Mouse (Mus musculus) forebrain, postnatal 0 days (tissue): ENCODE results near the gene 1110032F04Rik. TPM values are rescaled to one million over a fixed set of nuclear protein-coding genes. Genes with fewer than 3 reads are reported as not detected.

Source experiments
- ATAC-seq: fragments of 200-750 bp; cut with Nextera tagmentation; 2 replicates; pipeline ENCODE4 v1.8.0; 2017; ENCODE audit warnings: mild to moderate bottlenecking, moderate library complexity
- DNase-seq: peaks from one replicate; pipeline ENCODE4 v3.0.0-alpha.2; 2015
- H3K27ac ChIP-seq: fragments of 300-500 bp; sonication (generic); 2 replicates; pipeline ENCODE4 v1.5.1; 2014; ENCODE audit warnings: low read depth, mild to moderate bottlenecking, antibody characterized with exemption, low read length, moderate library complexity, mixed read lengths
- H3K27me3 ChIP-seq: fragments of 300-500 bp; sonication (generic); 2 replicates; pipeline ENCODE4 v1.6.1; 2014; ENCODE audit warnings: mild to moderate bottlenecking, low read length, mixed read lengths; ENCODE audit not compliant: insufficient read depth
- H3K36me3 ChIP-seq: fragments of 300-500 bp; sonication (generic); 2 replicates; pipeline ENCODE4 v1.6.1; 2014; ENCODE audit warnings: mild to moderate bottlenecking, moderate library complexity; ENCODE audit not compliant: insufficient read depth
- H3K4me1 ChIP-seq: fragments of 300-500 bp; sonication (generic); 2 replicates; pipeline ENCODE4 v1.6.1; 2014; ENCODE audit warnings: antibody characterized with exemption; ENCODE audit not compliant: insufficient read depth
- H3K4me2 ChIP-seq: fragments of 300-500 bp; sonication (generic); 2 replicates; pipeline ENCODE4 v1.6.1; 2014; ENCODE audit warnings: low read depth, mild to moderate bottlenecking, moderate library complexity
- H3K4me3 ChIP-seq: fragments of 300-500 bp; sonication (generic); 2 replicates; pipeline ENCODE4 v1.5.1; 2014; ENCODE audit warnings: low read depth, low read length, mixed read lengths
- H3K9ac ChIP-seq: fragments of 300-500 bp; sonication (generic); 2 replicates; pipeline ENCODE4 v1.6.1; 2014; ENCODE audit warnings: mild to moderate bottlenecking
- H3K9me3 ChIP-seq: fragments of 300-500 bp; sonication (generic); 2 replicates; pipeline ENCODE4 v1.6.1; 2016; ENCODE audit warnings: low read length
- CTCF ChIP-seq: sonication (generic); IDR thresholded peaks from 2 replicates; pipeline ENCODE4 v1.5.1; 2016; ENCODE audit warnings: antibody characterized with exemption, control low read depth, low read depth
- WGBS: fragments of 180-500 bp; shearing (Covaris S2); extraction: QIAGEN DNeasy Blood & Tissue Kit; methylation state at CpG from one replicate; pipeline ENCODE4 v1.1.7; 2014; 5-methylcytosine and 5-hydroxymethylcytosine counted together
- polyA plus RNA-seq: library from polyadenylated mRNA; unstranded; fragments of >200 nt; fragmentation: Nextera tagmentation; extraction: Ambion mirVana; gene quantifications from 2 replicates; pipeline ENCODE4 v1.2.1, GENCODE M21; 2015
- total RNA-seq: library from RNA; depleted of rRNA; stranded (reverse); fragments of >200 nt; gene quantifications from 2 replicates; pipeline ENCODE4 v1.2.3, GENCODE M21; 2014; rRNA removed

Gene 1110032F04Rik
- total and polyA plus RNA-seq, 2 experiments from 2014 or later: 2.6 to 9.8 TPM

- ATAC-seq (no peak), DNase-seq (no peak)
- no peaks in the 10 kb centered on the region for H3K36me3 ChIP-seq
- no peaks in the 10 kb centered on the region for H3K9me3 ChIP-seq
- H3K27ac ChIP-seq: no peak overlapping the region
- H3K27me3 ChIP-seq: no peaks in the 10 kb centered on the region
- 95% methylated on average over 4 of the region's 4 CpGs for WGBS
- TF ChIP-seq CTCF: no peak
- H3K4me1 ChIP-seq: no peaks in the 10 kb centered on the region
- H3K4me2 ChIP-seq: no peak overlapping the region
- no peak overlapping the region for H3K9ac ChIP-seq
- H3K4me3 ChIP-seq: no peak overlapping the region
Observed at GRCm38 (mm10) chr3:68907509-68907908, 38.1 kb downstream of the 1110032F04Rik start.

Other genes with a start within 250 kb of the 1110032F04Rik start
- gene Il12a, start 178.9 kb upstream of the 1110032F04Rik start, total RNA-seq: 0.23 TPM in 1 of 2 replicates, not detected in the other
- 0.40 TPM in 1 of 2 replicates, not detected in the other for gene Il12a, start 178.9 kb upstream of the 1110032F04Rik start, polyA plus RNA-seq
- 8.9 and 9.2 TPM in 2 replicates for gene Ift80, start 135.0 kb downstream of the 1110032F04Rik start, total RNA-seq
- 2.6 and 3.8 TPM in 2 replicates for gene Ift80, start 135.0 kb downstream of the 1110032F04Rik start, polyA plus RNA-seq
- 16.4 and 21.1 TPM in 2 replicates for gene Smc4, start 135.2 kb downstream of the 1110032F04Rik start, total RNA-seq
- 19.4 and 30.2 TPM in 2 replicates for gene Smc4, start 135.2 kb downstream of the 1110032F04Rik start, polyA plus RNA-seq
- 8.0 and 8.6 TPM in 2 replicates for gene Trim59, start 175.2 kb downstream of the 1110032F04Rik start, total RNA-seq
- 21.3 and 22.1 TPM in 2 replicates for gene Trim59, start 175.2 kb downstream of the 1110032F04Rik start, polyA plus RNA-seq